Mouse (Mus musculus): ENCODE results near the gene Nav2. TPM values are rescaled to one million over a fixed set of nuclear protein-coding genes. Genes with fewer than 3 reads are reported as not detected.

Gene Nav2
- polyA plus RNA-seq, 1 experiment from 2014 or later, result 10.1 TPM

- H3K4me2 ChIP-seq (ENCODE audit: low read length), result no peak overlapping the region
- WGBS, result 68% methylated on average over 8 of the region's 8 CpGs
- TF ChIP-seq CTCF (IDR thresholded peaks at IDR 0.05; ENCODE audit: low read depth), result no peak
- no peak overlapping the region for H3K4me3 ChIP-seq (replicated peaks; ENCODE audit: low read depth, low read length)
- H3K4me1 ChIP-seq (replicated peaks; ENCODE audit: insufficient read depth, low read length), result peaks cover 3% of the 10 kb centered on the region; the same call in 1 of the 2 replicates
- DNase-seq (ENCODE audit: low spot score) (no peak), ATAC-seq (replicated peaks; ENCODE audit: low FRiP score, low read depth) (no peak)
- no peaks in the 10 kb centered on the region for H3K36me3 ChIP-seq (ENCODE audit: insufficient read depth, low read length)
- H3K9me3 ChIP-seq (replicated peaks; ENCODE audit: low read length), result no peaks in the 10 kb centered on the region
- no peak overlapping the region for H3K9ac ChIP-seq (ENCODE audit: low read depth, low read length)
- no peak overlapping the region for H3K27ac ChIP-seq
- 0 out of 2 replicates have a peak, but pooled peaks cover 5% of the 10 kb centered on the region for H3K27me3 ChIP-seq (ENCODE audit: insufficient read depth, low read length)
These were observed 210.5 kb downstream of the Nav2 start for GRCm38 (mm10) chr7:49119016-49119415.

GRCm38 (mm10) chr7:49119794-49120487 is 211.4 kb downstream of the Nav2 start:
- DNase-seq (ENCODE audit: low spot score), result no peak
- 0 out of 2 replicates have a peak, but pooled peaks cover 5% of the 10 kb centered on the region for H3K27me3 ChIP-seq (ENCODE audit: insufficient read depth, low read length)
- no peaks in the 10 kb centered on the region for H3K36me3 ChIP-seq (ENCODE audit: insufficient read depth, low read length)
- H3K9ac ChIP-seq (ENCODE audit: low read depth, low read length), result no peak overlapping the region
- WGBS, result 31% methylated on average over 20 of the region's 20 CpGs
- H3K4me3 ChIP-seq (replicated peaks; ENCODE audit: low read depth, low read length), result no peak overlapping the region
- TF ChIP-seq CTCF (IDR thresholded peaks at IDR 0.05; ENCODE audit: low read depth), result no peak
- ATAC-seq (replicated peaks; ENCODE audit: low FRiP score, low read depth), result no peak
- peak overlapping the region; percentile 36 for H3K4me2 ChIP-seq (ENCODE audit: low read length)
- no peak overlapping the region for H3K27ac ChIP-seq
- no peaks in the 10 kb centered on the region for H3K9me3 ChIP-seq (replicated peaks; ENCODE audit: low read length)
- peaks cover 3% of the 10 kb centered on the region; the same call in 1 of the 2 replicates for H3K4me1 ChIP-seq (replicated peaks; ENCODE audit: insufficient read depth, low read length)

GRCm38 (mm10) chr7:49120488-49120864 is 212.0 kb downstream of the Nav2 start:
- Histone ChIP-seq H3K27me3 (ENCODE audit: insufficient read depth, low read length) (0 out of 2 replicates have a peak, but pooled peaks cover 5% of the 10 kb centered on the region), H3K4me3 (replicated peaks; ENCODE audit: low read depth, low read length) (no peak overlapping the region), H3K9me3 (replicated peaks; ENCODE audit: low read length) (no peaks in the 10 kb centered on the region), H3K9ac (ENCODE audit: low read depth, low read length) (no peak overlapping the region), H3K27ac (no peak overlapping the region), H3K36me3 (ENCODE audit: insufficient read depth, low read length) (no peaks in the 10 kb centered on the region), H3K4me2 (ENCODE audit: low read length) (peak overlapping the region; percentile 36), H3K4me1 (replicated peaks; ENCODE audit: insufficient read depth, low read length) (peaks cover 3% of the 10 kb centered on the region; the same call in 1 of the 2 replicates)
- ATAC-seq (replicated peaks; ENCODE audit: low FRiP score, low read depth) (no peak), DNase-seq (ENCODE audit: low spot score) (peak; percentile 12)
- WGBS, result 33% methylated on average over 6 of the region's 6 CpGs
- TF ChIP-seq CTCF (IDR thresholded peaks at IDR 0.05; ENCODE audit: low read depth), result no peak

GRCm38 (mm10) chr7:49120935-49121691 is 212.6 kb downstream of the Nav2 start:
- Histone ChIP-seq H3K4me2 (ENCODE audit: low read length) (peak overlapping the region; percentile 13; the same call in 1 of the 2 replicates), H3K27ac (no peak overlapping the region), H3K9ac (ENCODE audit: low read depth, low read length) (no peak overlapping the region), H3K4me1 (replicated peaks; ENCODE audit: insufficient read depth, low read length) (peaks cover 3% of the 10 kb centered on the region; the same call in 1 of the 2 replicates), H3K36me3 (ENCODE audit: insufficient read depth, low read length) (no peaks in the 10 kb centered on the region), H3K9me3 (replicated peaks; ENCODE audit: low read length) (no peaks in the 10 kb centered on the region), H3K27me3 (ENCODE audit: insufficient read depth, low read length) (0 out of 2 replicates have a peak, but pooled peaks cover 5% of the 10 kb centered on the region), H3K4me3 (replicated peaks; ENCODE audit: low read depth, low read length) (no peak overlapping the region)
- peak; percentile 86 for DNase-seq (ENCODE audit: low spot score)
- peak; percentile 86 for TF ChIP-seq CTCF (IDR thresholded peaks at IDR 0.05; ENCODE audit: low read depth)
- 35% methylated on average over 20 of the region's 20 CpGs for WGBS
- peak; percentile 47; the same call in 1 of the 2 replicates for ATAC-seq (replicated peaks; ENCODE audit: low FRiP score, low read depth)

GRCm38 (mm10) chr7:49122498-49122897 is 214.0 kb downstream of the Nav2 start:
- 0 out of 2 replicates have a peak, but pooled peaks cover 5% of the 10 kb centered on the region for H3K27me3 ChIP-seq (ENCODE audit: insufficient read depth, low read length)
- peak; percentile 34; the same call in 1 of the 2 replicates for TF ChIP-seq CTCF (IDR thresholded peaks at IDR 0.05; ENCODE audit: low read depth)
- H3K9ac ChIP-seq (ENCODE audit: low read depth, low read length), result no peak overlapping the region
- H3K4me2 ChIP-seq (ENCODE audit: low read length), result no peak overlapping the region
- no peaks in the 10 kb centered on the region for H3K36me3 ChIP-seq (ENCODE audit: insufficient read depth, low read length)
- no peak for ATAC-seq (replicated peaks; ENCODE audit: low FRiP score, low read depth)
- 67% methylated on average over 7 of the region's 7 CpGs for WGBS
- H3K9me3 ChIP-seq (replicated peaks; ENCODE audit: low read length), result no peaks in the 10 kb centered on the region
- no peak overlapping the region for H3K4me3 ChIP-seq (replicated peaks; ENCODE audit: low read depth, low read length)
- no peak overlapping the region for H3K27ac ChIP-seq
- peaks cover 3% of the 10 kb centered on the region; the same call in 1 of the 2 replicates for H3K4me1 ChIP-seq (replicated peaks; ENCODE audit: insufficient read depth, low read length)
- no peak for DNase-seq (ENCODE audit: low spot score)

- Histone ChIP-seq H3K4me2 (ENCODE audit: low read length) (no peak overlapping the region), H3K4me3 (replicated peaks; ENCODE audit: low read depth, low read length) (no peak overlapping the region), H3K27me3 (ENCODE audit: insufficient read depth, low read length) (0 out of 2 replicates have a peak, but pooled peaks cover 4% of the 10 kb centered on the region), H3K9me3 (replicated peaks; ENCODE audit: low read length) (no peaks in the 10 kb centered on the region), H3K9ac (ENCODE audit: low read depth, low read length) (no peak overlapping the region), H3K36me3 (ENCODE audit: insufficient read depth, low read length) (no peaks in the 10 kb centered on the region), H3K27ac (no peak overlapping the region), H3K4me1 (replicated peaks; ENCODE audit: insufficient read depth, low read length) (peaks cover 3% of the 10 kb centered on the region; the same call in 1 of the 2 replicates)
- ATAC-seq (replicated peaks; ENCODE audit: low FRiP score, low read depth) (no peak; the same call in 1 of the 2 replicates), DNase-seq (ENCODE audit: low spot score) (peak; percentile 75)
- peak; percentile 85 for TF ChIP-seq CTCF (IDR thresholded peaks at IDR 0.05; ENCODE audit: low read depth)
- WGBS, result 34% methylated on average over 3 of the region's 3 CpGs
These were observed 217.0 kb downstream of the Nav2 start for GRCm38 (mm10) chr7:49125545-49125944.
